Mouse (Mus musculus): ENCODE data around the gene B4galt7.

DNA sequence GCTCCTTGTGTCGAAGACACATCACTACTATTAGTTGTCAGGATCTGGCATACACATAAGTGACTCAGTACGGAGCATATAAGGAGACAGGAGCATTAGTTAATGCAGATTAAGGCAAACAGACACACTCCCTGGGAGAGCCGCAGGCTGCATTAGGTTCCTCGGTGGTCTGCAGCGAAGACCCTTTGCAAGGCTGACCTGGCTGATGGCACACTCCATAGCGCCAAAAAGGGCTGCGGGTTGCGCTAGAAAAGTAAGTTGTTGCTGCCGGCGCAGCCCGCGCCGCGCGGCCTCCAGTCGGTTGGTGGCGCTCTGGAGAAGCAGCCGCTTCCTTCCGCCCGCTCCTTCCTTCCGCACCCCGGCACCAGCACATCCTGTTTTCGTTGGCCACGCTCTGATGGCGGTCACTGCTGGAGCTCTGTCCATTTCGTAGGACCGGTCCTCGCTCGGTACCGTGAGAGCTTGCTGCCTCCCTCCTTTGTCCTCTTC is 35.0 kb downstream of the B4galt7 start, which contains the start of gene Ddx46:
- 0 out of 2 replicates have a peak, but pooled peaks have one; percentile 44 for TF ChIP-seq POLR2A (IDR thresholded peaks at IDR 0.05; ENCODE audit: extremely low read depth, insufficient read depth, low read length)
- peak; percentile 87 for TF ChIP-seq CTCF (IDR thresholded peaks at IDR 0.05; ENCODE audit: low read depth, low read length)
